Mouse (Mus musculus) midbrain, embryonic 12.5 days (tissue): Measurements from ENCODE around the gene Tmem252. TPM values are rescaled to one million over a fixed set of nuclear protein-coding genes. Genes with fewer than 3 reads are reported as not detected.

ENCODE experiments used
- ATAC-seq: fragments of 200-750 bp; cut with Nextera tagmentation; 2 replicates; pipeline ENCODE4 v1.8.0; 2017; ENCODE audit warnings: low read depth, moderate TSS enrichment, moderate library complexity; ENCODE audit not compliant: low FRiP score
- H3K27ac ChIP-seq: fragments of 300-500 bp; sonication (generic); replicated peaks from 2 replicates; pipeline ENCODE4 v1.5.1; 2016; ENCODE audit warnings: mild to moderate bottlenecking
- H3K27me3 ChIP-seq: fragments of 300-500 bp; sonication (generic); 2 replicates; pipeline ENCODE4 v1.6.1; 2016; ENCODE audit warnings: mild to moderate bottlenecking
- H3K36me3 ChIP-seq: fragments of 300-500 bp; sonication (generic); 2 replicates; pipeline ENCODE4 v1.6.1; 2016
- H3K4me1 ChIP-seq: fragments of 300-500 bp; sonication (generic); 2 replicates; pipeline ENCODE4 v1.6.1; 2016
- H3K4me2 ChIP-seq: fragments of 300-500 bp; sonication (generic); replicated peaks from 2 replicates; pipeline ENCODE4 v1.6.1; 2016; ENCODE audit warnings: mild to moderate bottlenecking, moderate library complexity
- H3K4me3 ChIP-seq: fragments of 300-500 bp; sonication (generic); 2 replicates; pipeline ENCODE4 v1.5.1; 2016; ENCODE audit warnings: mild to moderate bottlenecking
- H3K9ac ChIP-seq: fragments of 300-500 bp; sonication (generic); replicated peaks from 2 replicates; pipeline ENCODE4 v1.6.1; 2016; ENCODE audit warnings: mild to moderate bottlenecking, moderate library complexity
- H3K9me3 ChIP-seq: fragments of 300-500 bp; sonication (generic); 2 replicates; pipeline ENCODE4 v1.6.1; 2016; ENCODE audit warnings: mild to moderate bottlenecking
- WGBS: fragments of 180-500 bp; shearing (Covaris S2); methylation state at CpG from one replicate; pipeline ENCODE4 v1.1.7; 2016; 5-methylcytosine and 5-hydroxymethylcytosine counted together
- polyA plus RNA-seq: library from polyadenylated mRNA; unstranded; fragments of >200 nt; fragmentation: Nextera tagmentation; extraction: Ambion mirVana; gene quantifications from 2 replicates; pipeline ENCODE4 v1.2.1, GENCODE M21; 2016

Tmem252 gene
- polyA plus RNA-seq, 1 experiment from 2014 or later: 0.70 TPM

GRCm38 (mm10) chr19:24652342-24653019 is 21.3 kb upstream of the Tmem252 start:
- Histone ChIP-seq H3K4me3 (no peak overlapping the region), H3K9ac (no peak overlapping the region), H3K27me3 (no peaks in the 10 kb centered on the region), H3K4me1 (peaks cover 10% of the 10 kb centered on the region; the same call in 1 of the 2 replicates), H3K9me3 (no peaks in the 10 kb centered on the region), H3K4me2 (no peak overlapping the region), H3K36me3 (no peaks in the 10 kb centered on the region), H3K27ac (no peak overlapping the region)
- ATAC-seq: no peak
- WGBS: 37% methylated on average over 6 of the region's 6 CpGs

GRCm38 (mm10) chr19:24653230-24653799 is 20.5 kb upstream of the Tmem252 start:
- 81% methylated on average over 9 of the region's 9 CpGs for WGBS
- Histone ChIP-seq H3K9me3 (no peaks in the 10 kb centered on the region), H3K4me2 (no peak overlapping the region), H3K27ac (no peak overlapping the region), H3K9ac (no peak overlapping the region), H3K36me3 (no peaks in the 10 kb centered on the region), H3K27me3 (no peaks in the 10 kb centered on the region), H3K4me3 (no peak overlapping the region), H3K4me1 (peaks cover 10% of the 10 kb centered on the region; the same call in 1 of the 2 replicates)
- ATAC-seq: no peak

GRCm38 (mm10) chr19:24656981-24657380 is 16.8 kb upstream of the Tmem252 start:
- no peak overlapping the region for H3K9ac ChIP-seq
- ATAC-seq: no peak
- 86% methylated on average over 3 of the region's 3 CpGs for WGBS
- H3K27ac ChIP-seq: no peak overlapping the region
- H3K4me1 ChIP-seq: peaks cover 4% of the 10 kb centered on the region; the same call in 1 of the 2 replicates
- H3K4me3 ChIP-seq: no peak overlapping the region
- no peaks in the 10 kb centered on the region for H3K36me3 ChIP-seq
- H3K9me3 ChIP-seq: no peaks in the 10 kb centered on the region
- no peak overlapping the region for H3K4me2 ChIP-seq
- H3K27me3 ChIP-seq: no peaks in the 10 kb centered on the region

- Histone ChIP-seq H3K9me3 (no peaks in the 10 kb centered on the region), H3K27ac (no peak overlapping the region), H3K36me3 (no peaks in the 10 kb centered on the region), H3K4me2 (no peak overlapping the region), H3K4me1 (no peaks in the 10 kb centered on the region), H3K27me3 (no peaks in the 10 kb centered on the region), H3K9ac (no peak overlapping the region), H3K4me3 (no peak overlapping the region)
- 92% methylated on average over 2 of the region's 2 CpGs for WGBS
- ATAC-seq: no peak
Measured at GRCm38 (mm10) chr19:24662346-24662745, 11.5 kb upstream of the Tmem252 start.

- WGBS: 80% methylated on average over 11 of the region's 11 CpGs
- no peak overlapping the region for H3K4me3 ChIP-seq
- no peak for ATAC-seq
- H3K27ac ChIP-seq: no peak overlapping the region
- H3K27me3 ChIP-seq: no peaks in the 10 kb centered on the region
- no peak overlapping the region for H3K4me2 ChIP-seq
- no peaks in the 10 kb centered on the region for H3K9me3 ChIP-seq
- no peak overlapping the region for H3K9ac ChIP-seq
- no peaks in the 10 kb centered on the region for H3K36me3 ChIP-seq
- H3K4me1 ChIP-seq: no peaks in the 10 kb centered on the region
Measured at GRCm38 (mm10) chr19:24665771-24666170, 8.0 kb upstream of the Tmem252 start.

GRCm38 (mm10) chr19:24667527-24667926 is 6.3 kb upstream of the Tmem252 start:
- no peaks in the 10 kb centered on the region for H3K36me3 ChIP-seq
- H3K9me3 ChIP-seq: no peaks in the 10 kb centered on the region
- H3K27ac ChIP-seq: no peak overlapping the region
- H3K9ac ChIP-seq: no peak overlapping the region
- 76% methylated on average over 3 of the region's 3 CpGs for WGBS
- H3K4me2 ChIP-seq: no peak overlapping the region
- no peak overlapping the region for H3K4me3 ChIP-seq
- H3K4me1 ChIP-seq: no peaks in the 10 kb centered on the region
- no peak for ATAC-seq
- no peaks in the 10 kb centered on the region for H3K27me3 ChIP-seq

- H3K27me3 ChIP-seq: no peaks in the 10 kb centered on the region
- no peak for ATAC-seq
- H3K9me3 ChIP-seq: no peaks in the 10 kb centered on the region
- no peak overlapping the region for H3K27ac ChIP-seq
- H3K4me1 ChIP-seq: no peaks in the 10 kb centered on the region
- no peak overlapping the region for H3K4me3 ChIP-seq
- 55% methylated on average over 3 of the region's 3 CpGs for WGBS
- no peaks in the 10 kb centered on the region for H3K36me3 ChIP-seq
- H3K9ac ChIP-seq: no peak overlapping the region
- H3K4me2 ChIP-seq: no peak overlapping the region
Measured at GRCm38 (mm10) chr19:24671571-24671970, 2.2 kb upstream of the Tmem252 start.

- no peak overlapping the region for H3K9ac ChIP-seq
- no peak overlapping the region for H3K27ac ChIP-seq
- H3K4me2 ChIP-seq: no peak overlapping the region
- no peak for ATAC-seq
- 84% methylated on average over 10 of the region's 10 CpGs for WGBS
- H3K4me3 ChIP-seq: no peak overlapping the region
- no peaks in the 10 kb centered on the region for H3K36me3 ChIP-seq
- H3K27me3 ChIP-seq: no peaks in the 10 kb centered on the region
- H3K4me1 ChIP-seq: no peaks in the 10 kb centered on the region
- no peaks in the 10 kb centered on the region for H3K9me3 ChIP-seq
Measured at GRCm38 (mm10) chr19:24672366-24672960, 1.3 kb upstream of the Tmem252 start.

GRCm38 (mm10) chr19:24673331-24673730 is 477 bp upstream of the Tmem252 start:
- Histone ChIP-seq H3K4me2 (no peak overlapping the region), H3K27me3 (no peaks in the 10 kb centered on the region), H3K9ac (no peak overlapping the region), H3K9me3 (no peaks in the 10 kb centered on the region), H3K4me1 (no peaks in the 10 kb centered on the region), H3K27ac (no peak overlapping the region), H3K36me3 (no peaks in the 10 kb centered on the region), H3K4me3 (no peak overlapping the region)
- 91% methylated on average over 10 of the region's 10 CpGs for WGBS
- no peak for ATAC-seq

GRCm38 (mm10) chr19:24676429-24676828 is 2.6 kb downstream of the Tmem252 start:
- no peaks in the 10 kb centered on the region for H3K9me3 ChIP-seq
- 89% methylated on average over 7 of the region's 7 CpGs for WGBS
- ATAC-seq: no peak
- H3K4me1 ChIP-seq: no peaks in the 10 kb centered on the region
- H3K4me3 ChIP-seq: no peak overlapping the region
- H3K27ac ChIP-seq: no peak overlapping the region
- no peak overlapping the region for H3K9ac ChIP-seq
- H3K27me3 ChIP-seq: no peaks in the 10 kb centered on the region
- H3K36me3 ChIP-seq: no peaks in the 10 kb centered on the region
- no peak overlapping the region for H3K4me2 ChIP-seq

- WGBS: 68% methylated on average over 8 of the region's 8 CpGs
Measured at GRCm38 (mm10) chr19:24677242-24677984, 3.6 kb downstream of the Tmem252 start.

More at GRCm38 (mm10) chr19:24677242-24677984, 3.6 kb downstream of the Tmem252 start:
- no peak for ATAC-seq
- Histone ChIP-seq H3K4me1 (no peaks in the 10 kb centered on the region), H3K27ac (no peak overlapping the region), H3K36me3 (no peaks in the 10 kb centered on the region), H3K4me3 (no peak overlapping the region), H3K9me3 (no peaks in the 10 kb centered on the region), H3K27me3 (no peaks in the 10 kb centered on the region), H3K4me2 (no peak overlapping the region), H3K9ac (no peak overlapping the region)
